Comparison of ENCODE assay signal across 11 mouse cellular contexts in genomic region chr10:42134759-42135702, GRCm38 (mm10).
DNase-seq lines count a peak whose midpoint lies in the region; ATAC-seq lines count a peak whose summit lies in the region.
"Had no signal": no experiment of that assay in that cellular context is flagged by ENCODE, and none has a peak within 500 bp of the region (broad histone marks: within the 10 kb centered on the region; RNA-seq: fewer than 3 reads in every experiment).

No protein-coding gene starts in this region.

- no peak for ATAC-seq in forebrain, embryonic 16.5 days
- ATAC-seq: midbrain, embryonic 15.5 days had no signal

- DNase-seq in adrenal gland, postnatal 10 days, result peak; percentile 14
- DNase-seq in adrenal gland, postnatal 36 days, result no peak
- DNase-seq in urinary bladder, postnatal 14 days (ENCODE audit: low spot score), result peak; percentile 47
- DNase-seq in urinary bladder, postnatal 4 days (ENCODE audit: low spot score in 2 of 2), result no peak
- peak; percentile 78 for DNase-seq in lung, postnatal 25 days (ENCODE audit: low spot score)
- no peak for DNase-seq in cerebellum, postnatal 36 days
- no peak for DNase-seq in thymus, postnatal 14 days
- DNase-seq: liver had no signal

- no peaks in the 10 kb centered on the region for H3K27me3 ChIP-seq in forebrain, embryonic 16.5 days (replicated peaks; ENCODE audit: control insufficient read depth, insufficient read depth, low read length)
- H3K27me3 ChIP-seq: midbrain, embryonic 15.5 days had no signal

- no peak overlapping the region for H3K4me2 ChIP-seq in forebrain, embryonic 16.5 days (ENCODE audit: low read length)
- H3K4me2 ChIP-seq: heart, embryonic 11.5 days; midbrain, embryonic 15.5 days had no signal

- H3K9me3 ChIP-seq in forebrain, embryonic 16.5 days (ENCODE audit: control insufficient read depth, low read length), result no peaks in the 10 kb centered on the region
- H3K9me3 ChIP-seq: midbrain, embryonic 15.5 days had no signal

- no peaks in the 10 kb centered on the region for H3K4me1 ChIP-seq in forebrain, embryonic 16.5 days (replicated peaks; ENCODE audit: control insufficient read depth, insufficient read depth, low read length)
- H3K4me1 ChIP-seq: midbrain, embryonic 15.5 days had no signal

- H3K4me3 ChIP-seq in forebrain, embryonic 16.5 days (replicated peaks; ENCODE audit: low read length), result no peak overlapping the region
- H3K4me3 ChIP-seq: midbrain, embryonic 15.5 days had no signal

- no peak overlapping the region for H3K9ac ChIP-seq in forebrain, embryonic 16.5 days (replicated peaks; ENCODE audit: low read depth, low read length)
- H3K9ac ChIP-seq: midbrain, embryonic 15.5 days had no signal

- no peaks in the 10 kb centered on the region for H3K36me3 ChIP-seq in forebrain, embryonic 16.5 days (ENCODE audit: control insufficient read depth, insufficient read depth)
- H3K36me3 ChIP-seq: midbrain, embryonic 15.5 days had no signal

- 67% methylated on average over 14 of the region's 14 CpGs for WGBS in forebrain, embryonic 16.5 days

- no peak overlapping the region for H3K27ac ChIP-seq in forebrain, embryonic 16.5 days (ENCODE audit: low read length)
- H3K27ac ChIP-seq: midbrain, embryonic 15.5 days had no signal

Comparison
In these comparisons a context has a peak if more than half of its experiments do, and no peak if none do; other contexts are left out.
1. DNase-seq: peak in adrenal gland, postnatal 10 days (single experiment), urinary bladder, postnatal 14 days (single experiment) and lung, postnatal 25 days (single experiment); none in adrenal gland, postnatal 36 days (0 of 2), urinary bladder, postnatal 4 days (0 of 2), cerebellum, postnatal 36 days (0 of 2) and thymus, postnatal 14 days (single experiment).